Mouse (Mus musculus) thymus, postnatal 0 days (tissue): ENCODE results near the gene Babam2. TPM values are rescaled to one million over a fixed set of nuclear protein-coding genes. Genes with fewer than 3 reads are reported as not detected.

Experiments used
- DNase-seq: peaks from one replicate; pipeline ENCODE4 v3.0.0-alpha.2; 2015; ENCODE audit warnings: low spot score
- polyA plus RNA-seq: library from polyadenylated mRNA; unstranded; fragments of >200 nt; fragmentation: Nextera tagmentation; extraction: Ambion mirVana; gene quantifications from 2 replicates; pipeline ENCODE4 v1.2.1, GENCODE M21; 2015

The Babam2 gene
- polyA plus RNA-seq = 48.1 and 53.9 TPM in 2 replicates

GRCm38 (mm10) chr5:31697644-31698296 lies at the start of gene Babam2:
Babam2 (plus strand) TSS chr5:31697684.
- peak; percentile 95 for DNase-seq

DNA sequence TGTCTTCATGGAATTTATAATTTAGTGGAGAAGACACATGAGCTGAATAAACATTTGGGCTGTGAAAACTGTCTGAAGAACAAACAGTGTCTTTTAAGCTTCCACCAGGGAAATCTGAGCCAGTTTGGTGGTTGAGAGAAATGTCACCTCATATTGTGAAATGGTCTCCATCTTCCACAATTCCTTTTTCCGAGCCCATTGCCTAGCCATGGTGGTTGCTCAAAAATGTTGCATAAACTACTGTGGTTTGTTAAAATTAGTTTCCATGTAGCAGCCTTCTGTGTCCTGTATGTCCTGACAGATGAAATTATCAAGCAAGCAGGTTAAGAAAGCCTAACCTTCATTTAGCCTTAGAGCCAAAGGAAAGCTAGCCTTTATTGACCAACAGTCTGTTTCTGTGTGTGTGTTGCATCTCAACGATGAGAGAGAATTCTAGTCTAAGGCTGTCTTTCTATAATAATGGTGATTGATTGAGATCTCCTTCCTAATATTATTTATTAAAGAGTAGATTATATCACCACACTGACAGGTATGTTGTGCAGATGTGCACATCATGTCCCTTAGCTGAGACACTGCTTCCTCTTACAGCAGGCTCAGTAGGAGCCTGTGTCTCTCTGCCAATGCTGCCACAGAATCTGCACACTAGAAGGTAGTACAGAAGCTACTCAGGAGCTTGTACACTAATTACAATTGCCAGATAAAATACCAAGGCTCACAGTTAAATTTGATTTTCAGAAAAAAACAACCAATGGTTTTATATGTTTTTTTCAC lies 46.8 kb upstream of the Babam2 start:
- DNase-seq = no peak

DNA sequence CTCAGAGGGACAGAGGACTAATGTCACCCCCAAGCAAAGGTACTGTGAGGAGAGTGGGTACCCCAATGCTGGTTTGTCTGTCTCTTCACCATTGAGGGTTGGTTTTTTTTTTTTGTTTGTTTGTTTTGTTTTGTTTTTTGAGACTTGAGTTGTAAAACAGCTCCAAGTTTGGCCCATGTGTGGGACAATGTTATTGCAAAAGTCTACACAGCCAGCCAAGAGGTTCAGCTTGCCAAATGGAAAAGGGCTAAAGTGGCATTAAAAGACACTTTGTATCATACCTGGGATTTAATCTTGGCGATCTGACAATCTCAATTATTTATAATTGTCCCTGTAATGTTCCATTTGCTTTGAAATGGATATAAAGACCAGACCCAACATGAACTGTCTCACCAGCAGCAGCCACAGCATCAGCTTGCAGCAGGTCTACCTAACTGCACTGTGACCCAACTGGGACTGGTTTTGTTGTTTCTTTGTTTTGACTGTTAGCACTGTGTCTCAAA lies 41.7 kb upstream of the Babam2 start:
- no peak for DNase-seq

- DNase-seq = no peak
Measured at GRCm38 (mm10) chr5:31666176-31666575, 31.3 kb upstream of the Babam2 start.

DNA sequence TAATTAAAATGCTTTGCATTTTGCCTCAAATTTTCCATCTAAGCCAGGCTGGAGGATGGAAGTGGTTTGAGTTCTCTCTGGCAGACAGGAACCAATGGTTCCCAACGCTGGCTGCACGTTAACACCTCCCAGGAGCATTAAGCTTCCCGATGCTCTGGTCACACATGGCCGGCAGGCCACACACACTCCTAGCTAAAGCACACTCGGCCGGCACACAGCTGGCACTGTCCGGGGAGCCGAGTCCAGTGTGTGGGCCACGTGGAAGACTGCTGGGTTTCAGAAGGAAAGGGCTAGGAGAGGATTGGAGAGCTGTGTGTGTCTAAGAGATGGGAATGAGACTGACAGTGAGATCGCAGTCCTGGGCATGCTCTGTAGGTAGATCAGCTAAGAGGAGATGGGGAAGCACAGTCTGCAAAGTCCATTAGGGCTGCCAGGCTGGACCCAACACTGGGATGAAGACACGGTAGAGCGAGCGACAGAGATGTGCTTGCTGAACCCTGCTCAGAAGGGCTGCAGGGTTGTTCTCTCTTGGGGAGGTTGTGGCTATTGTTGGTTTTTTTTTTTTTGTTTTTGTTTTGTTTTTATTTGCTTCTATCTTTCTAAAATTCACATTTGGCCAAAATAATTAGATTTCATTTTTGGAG lies 29.0 kb upstream of the Babam2 start:
- DNase-seq = no peak

DNA sequence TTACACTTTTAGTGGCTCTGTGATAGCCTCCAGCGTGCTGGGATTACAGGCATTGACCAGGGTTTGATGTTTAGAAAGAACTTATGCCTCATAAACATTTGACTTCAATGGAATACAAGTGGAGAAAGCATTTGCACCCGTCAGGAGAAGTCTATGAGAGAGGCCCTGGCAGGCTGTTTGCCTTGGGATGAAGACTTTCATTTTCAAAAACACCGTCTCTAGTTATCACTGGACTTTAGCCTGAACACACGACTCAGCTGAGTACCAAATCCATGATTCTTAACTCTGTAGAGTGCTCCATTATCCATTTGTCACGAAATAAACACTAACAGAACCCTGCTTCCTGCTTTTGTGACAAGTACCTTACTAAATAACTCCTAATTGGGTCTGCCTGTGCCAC lies 27.5 kb upstream of the Babam2 start:
- no peak for DNase-seq

- no peak for DNase-seq
Measured at GRCm38 (mm10) chr5:31671137-31671536, 26.3 kb upstream of the Babam2 start.

- no peak for DNase-seq
Measured at GRCm38 (mm10) chr5:31673431-31673830, 24.1 kb upstream of the Babam2 start.

GRCm38 (mm10) chr5:31678000-31678399 lies 19.5 kb upstream of the Babam2 start:
- no peak for DNase-seq

DNA sequence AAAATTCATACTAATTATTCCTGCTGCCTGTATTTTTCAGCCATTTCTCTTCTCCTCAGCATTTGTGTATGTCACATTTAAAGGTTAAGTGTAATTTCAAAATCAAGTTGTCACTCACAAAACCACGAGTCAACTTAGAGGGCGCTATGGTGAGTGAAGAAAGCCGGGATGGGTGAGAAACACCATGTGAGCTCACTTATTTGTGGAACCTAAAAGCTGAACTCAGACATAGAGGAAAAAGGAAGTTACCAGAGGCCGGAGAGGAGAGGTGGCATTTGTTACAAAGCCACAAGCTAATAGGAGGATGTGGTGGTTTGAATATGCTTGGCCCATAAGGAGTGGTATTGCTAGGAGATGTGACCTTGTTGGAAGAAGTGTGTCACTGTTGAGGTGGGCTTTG lies 17.3 kb upstream of the Babam2 start:
- DNase-seq = no peak

GRCm38 (mm10) chr5:31682305-31682704 lies 15.2 kb upstream of the Babam2 start:
- DNase-seq = no peak

- no peak for DNase-seq
Measured at GRCm38 (mm10) chr5:31686040-31686439, 11.4 kb upstream of the Babam2 start.

DNA sequence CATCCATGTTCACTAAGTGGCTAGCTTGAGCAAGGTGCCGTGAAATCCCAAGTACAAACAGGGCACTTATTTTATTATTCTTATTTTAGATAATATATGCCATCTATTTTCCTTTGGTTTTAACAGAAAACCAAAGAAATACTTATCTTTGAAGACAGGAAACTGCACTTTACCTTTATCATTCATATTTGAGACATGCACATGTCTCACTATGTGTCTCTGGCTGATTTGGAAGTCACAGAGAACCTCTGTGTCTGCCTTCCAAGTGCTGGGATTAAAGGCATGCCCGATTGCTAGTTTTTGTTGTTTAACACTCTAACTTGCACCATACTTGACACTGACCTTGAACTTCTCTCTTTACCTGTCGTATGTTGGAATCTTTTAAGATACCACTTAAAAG lies 9.5 kb upstream of the Babam2 start:
- DNase-seq = no peak

- DNase-seq = no peak
Measured at GRCm38 (mm10) chr5:31693191-31693590, 4.3 kb upstream of the Babam2 start.

DNA sequence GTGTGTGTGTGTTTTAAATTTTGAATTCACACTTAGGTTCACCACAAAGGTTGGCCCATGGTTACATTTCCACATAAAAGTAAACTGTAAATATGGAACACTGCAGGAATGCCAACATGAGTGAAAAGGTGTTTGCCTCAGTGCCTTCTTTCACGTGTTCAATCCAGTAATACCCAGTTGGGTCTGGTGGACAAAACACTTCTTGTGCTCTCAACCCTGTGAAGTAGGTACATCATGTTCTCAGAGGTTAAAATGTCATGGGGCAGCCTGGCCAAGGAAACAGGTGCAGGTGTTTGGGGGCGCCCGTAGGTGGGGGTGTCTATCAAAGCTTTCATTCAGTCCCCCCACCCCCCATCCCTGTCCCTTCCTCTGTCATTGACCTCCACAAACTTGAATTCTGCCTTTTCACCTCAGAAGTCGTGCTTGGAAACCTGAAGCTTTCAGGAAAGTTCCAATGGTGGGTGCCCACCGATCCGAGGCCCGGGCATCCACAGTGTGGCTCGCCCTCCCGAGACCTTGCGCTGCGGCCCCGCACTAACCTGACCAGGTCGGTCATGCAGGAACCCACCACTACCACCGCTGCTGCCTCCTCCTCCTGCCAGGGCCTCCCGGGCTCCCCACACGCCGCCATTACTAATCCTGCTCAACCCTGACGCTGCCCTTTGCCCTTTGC lies 377 bp upstream of the Babam2 start, which contains the start of gene Rbks:
Gene Rbks (minus strand): TSS at position 657 of the 673 bp plus-strand sequence.
- DNase-seq = peak; percentile 18

DNA sequence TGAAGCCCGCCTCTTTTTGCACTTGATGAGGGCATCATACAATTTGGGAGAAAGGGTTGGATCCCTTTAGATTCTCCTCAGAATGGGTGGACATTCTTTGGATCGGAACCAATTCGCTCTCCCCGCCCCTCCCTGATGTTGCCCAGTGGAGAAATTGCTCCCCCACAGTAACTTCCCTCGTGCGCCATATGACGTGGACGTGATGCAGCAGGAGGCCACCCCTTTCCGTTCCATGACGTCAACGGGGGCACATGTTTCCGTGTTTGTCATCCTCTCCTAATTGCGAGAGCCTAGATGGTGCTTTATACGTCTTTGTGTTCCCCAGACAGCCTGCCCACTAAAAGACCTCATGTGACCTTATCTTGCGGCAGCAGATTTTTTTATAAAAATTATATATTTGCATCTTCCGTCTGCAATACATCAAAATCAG lies 828 bp downstream of the Babam2 start:
- peak; percentile 96 for DNase-seq

DNA sequence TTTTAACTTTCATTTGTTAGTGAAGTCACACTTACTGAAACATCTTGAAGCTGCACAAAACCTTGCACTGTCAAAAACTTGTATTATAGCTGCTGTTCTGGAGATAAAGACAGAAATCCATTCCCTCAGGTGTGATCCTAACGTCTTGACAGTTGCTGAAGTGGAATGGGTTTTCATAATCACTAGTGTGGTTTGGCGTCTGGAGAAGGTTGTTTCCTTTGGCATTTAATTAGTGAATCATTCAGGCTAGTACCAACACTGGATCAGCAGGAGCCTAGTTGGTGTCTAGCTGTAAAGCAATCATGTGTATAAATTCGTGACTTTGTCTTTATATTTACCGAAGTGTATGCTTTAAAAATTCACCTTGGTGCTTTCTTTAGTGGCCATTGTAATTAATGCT lies 1.4 kb downstream of the Babam2 start:
- peak; percentile 3 for DNase-seq

DNA sequence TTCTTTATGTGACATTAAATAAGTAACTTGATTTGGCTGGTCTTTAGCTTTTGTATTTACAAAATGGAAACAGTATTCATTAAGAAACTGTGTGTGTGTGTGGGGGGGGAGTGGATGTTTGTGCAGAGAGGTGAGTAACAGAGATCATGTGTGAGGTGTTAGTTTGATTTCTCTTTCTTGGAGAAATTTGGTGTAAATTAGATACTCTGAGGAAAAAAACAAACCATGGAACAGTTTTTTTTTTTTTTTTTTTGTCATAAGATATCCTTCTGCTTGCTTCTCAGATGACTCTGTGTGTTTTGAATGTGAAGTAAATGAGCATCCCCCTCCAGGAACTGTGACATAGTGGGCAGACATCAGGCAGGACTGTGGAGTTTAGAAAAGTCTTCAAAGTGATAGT lies 1.9 kb downstream of the Babam2 start:
- DNase-seq = no peak

DNA sequence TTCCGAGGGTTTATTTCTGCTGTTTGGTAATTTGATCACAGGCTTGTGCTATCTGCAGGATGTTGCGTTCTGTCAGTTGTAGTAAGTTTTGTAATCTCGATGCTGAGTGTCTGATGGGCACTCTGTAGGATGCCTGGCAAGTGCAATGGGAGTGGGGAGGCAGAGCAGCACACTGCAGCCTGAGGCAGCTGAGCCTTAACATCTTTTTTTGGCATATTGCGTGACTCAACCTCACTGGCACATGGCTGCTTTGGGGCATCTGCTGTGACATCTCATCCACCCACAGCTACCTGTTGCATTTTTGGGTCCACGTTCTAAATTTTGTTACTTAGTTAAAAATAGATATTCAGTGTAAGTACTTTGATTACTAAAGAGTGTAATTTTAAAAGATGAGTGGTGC lies 7.5 kb downstream of the Babam2 start:
- no peak for DNase-seq

- no peak for DNase-seq
Measured at GRCm38 (mm10) chr5:31706826-31707225, 9.3 kb downstream of the Babam2 start.

- peak; percentile 18 for DNase-seq
Measured at GRCm38 (mm10) chr5:31709389-31709788, 11.9 kb downstream of the Babam2 start.
